Mouse (Mus musculus): Measurements from ENCODE around the gene Akt1s1. TPM values are rescaled to one million over a fixed set of nuclear protein-coding genes. Genes with fewer than 3 reads are reported as not detected.
A peak's percentile ranks its signal among the peaks of the same experiment; 100 is the strongest.
"Not testable (repeated sequence)": the region's sequence is repeated elsewhere in the genome, so short reads cannot be mapped to it uniquely, and the experiment has no call there.

Gene Akt1s1
- polyA plus RNA-seq, 1 experiment from 2014 or later = 53.9 TPM

DNA sequence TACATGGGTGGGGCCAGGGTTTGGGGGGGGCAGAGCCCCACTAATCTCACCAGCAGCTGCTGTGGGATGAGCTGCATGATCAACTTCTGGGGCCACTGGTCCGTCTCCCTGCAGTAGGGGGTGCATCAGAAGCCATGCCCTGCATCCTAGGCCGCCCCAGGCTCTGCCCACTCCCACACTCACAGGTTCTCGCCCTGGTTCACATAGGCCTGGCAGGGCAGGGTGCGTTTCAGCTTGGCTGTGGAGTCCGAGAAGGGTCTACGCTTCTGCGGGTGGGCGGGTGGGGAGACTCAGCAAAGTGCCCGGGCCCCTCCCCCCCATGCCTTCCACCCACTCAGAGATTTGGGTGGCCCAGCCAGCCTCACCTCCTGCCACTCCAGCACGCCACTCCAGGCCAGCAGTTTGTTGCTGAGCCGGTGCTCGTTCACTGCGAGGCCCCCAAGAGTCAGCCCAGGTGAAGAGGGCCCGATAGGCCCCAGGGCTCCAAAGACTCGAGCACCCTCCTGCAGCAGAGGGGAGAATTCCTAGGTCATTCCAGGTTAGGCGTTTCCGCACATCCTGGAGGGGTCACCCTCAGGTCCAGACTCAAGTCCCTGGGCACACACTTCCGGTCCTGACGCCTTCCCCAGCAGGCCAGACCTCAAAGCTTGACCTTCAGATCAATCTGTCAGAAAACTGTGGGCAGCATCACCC lies 18.4 kb downstream of the Akt1s1 start:
- peaks cover 49% of the 10 kb centered on the region for H3K4me1 ChIP-seq (ENCODE audit: control insufficient read depth, insufficient read depth, low read length)
- peaks cover 17% of the 10 kb centered on the region for H3K36me3 ChIP-seq (ENCODE audit: control insufficient read depth, insufficient read depth, low read length)
- no peaks in the 10 kb centered on the region for H3K9me3 ChIP-seq (replicated peaks; ENCODE audit: control insufficient read depth, low read length)
- H3K9ac ChIP-seq (ENCODE audit: low read depth, low read length) = peak overlapping the region; percentile 100
- H3K4me2 ChIP-seq = peak overlapping the region; percentile 82
- 69% methylated on average over 19 of the region's 19 CpGs for WGBS (ENCODE audit: insufficient replicate concordance)
- ATAC-seq (replicated peaks; ENCODE audit: insufficient number of reproducible peaks, low FRiP score, low TSS enrichment) = no peak
- peak overlapping the region; percentile 38 for H3K27ac ChIP-seq (ENCODE audit: low read depth, low read length)
- H3K27me3 ChIP-seq (ENCODE audit: control insufficient read depth, insufficient read depth, low read length) = no peaks in the 10 kb centered on the region
- H3K4me3 ChIP-seq (ENCODE audit: low read depth, low read length) = peak overlapping the region; percentile 97

DNA sequence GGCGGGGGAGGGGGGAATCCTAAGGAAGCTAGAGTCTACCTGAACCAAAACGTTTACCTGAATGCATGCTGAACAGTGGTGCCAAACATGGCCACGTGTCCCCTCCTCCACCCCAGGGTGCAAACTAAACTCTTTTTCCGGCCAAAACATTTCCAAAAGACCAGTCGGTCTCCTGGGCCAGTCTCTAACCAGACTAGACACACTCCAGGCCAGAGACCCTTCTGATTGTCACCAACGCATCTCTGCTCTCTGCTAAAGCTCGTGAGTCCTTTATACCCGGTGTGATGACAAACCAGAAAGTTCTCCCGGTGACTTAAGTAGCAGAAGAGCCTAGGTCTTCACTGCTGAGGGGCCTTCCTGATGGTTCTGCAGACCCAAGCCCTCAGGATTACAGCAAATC lies 19.0 kb downstream of the Akt1s1 start:
- Histone ChIP-seq H3K27ac (ENCODE audit: low read depth, low read length) (no peak overlapping the region), H3K4me1 (ENCODE audit: control insufficient read depth, insufficient read depth, low read length) (peaks cover 50% of the 10 kb centered on the region), H3K9ac (ENCODE audit: low read depth, low read length) (peak overlapping the region; percentile 100), H3K4me2 (peak overlapping the region; percentile 82), H3K4me3 (ENCODE audit: low read depth, low read length) (peak overlapping the region; percentile 97), H3K36me3 (ENCODE audit: control insufficient read depth, insufficient read depth, low read length) (peaks cover 16% of the 10 kb centered on the region), H3K9me3 (replicated peaks; ENCODE audit: control insufficient read depth, low read length) (no peaks in the 10 kb centered on the region), H3K27me3 (ENCODE audit: control insufficient read depth, insufficient read depth, low read length) (no peaks in the 10 kb centered on the region)
- ATAC-seq (replicated peaks; ENCODE audit: insufficient number of reproducible peaks, low FRiP score, low TSS enrichment) = no peak
- WGBS (ENCODE audit: insufficient replicate concordance) = 57% methylated on average over 9 of the region's 9 CpGs

DNA sequence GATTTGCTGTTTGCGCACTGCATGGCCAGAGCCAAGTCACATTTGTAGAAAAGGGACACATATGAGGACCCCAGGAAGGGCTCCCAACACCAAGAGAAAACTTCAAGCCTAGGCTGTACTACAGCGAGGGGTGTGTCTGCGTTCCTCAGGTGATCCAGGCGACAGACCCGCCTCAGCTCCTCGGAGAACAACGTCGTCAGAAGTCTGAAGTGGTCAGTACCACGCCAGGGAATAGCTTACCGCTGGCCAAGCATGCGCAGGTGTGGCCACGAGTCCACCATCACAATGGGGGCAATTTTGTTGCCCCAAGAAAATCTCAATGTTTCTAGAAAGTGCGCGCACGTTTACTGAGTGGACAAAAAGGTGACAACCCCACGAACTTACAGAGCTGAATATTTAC lies 19.7 kb downstream of the Akt1s1 start:
- peak overlapping the region; percentile 82 for H3K4me2 ChIP-seq
- ATAC-seq (replicated peaks; ENCODE audit: insufficient number of reproducible peaks, low FRiP score, low TSS enrichment) = no peak
- peaks cover 56% of the 10 kb centered on the region for H3K4me1 ChIP-seq (ENCODE audit: control insufficient read depth, insufficient read depth, low read length)
- 9% methylated on average over 16 of the region's 16 CpGs for WGBS (ENCODE audit: insufficient replicate concordance)
- H3K27me3 ChIP-seq (ENCODE audit: control insufficient read depth, insufficient read depth, low read length) = no peaks in the 10 kb centered on the region
- H3K4me3 ChIP-seq (ENCODE audit: low read depth, low read length) = peak overlapping the region; percentile 97
- no peaks in the 10 kb centered on the region for H3K9me3 ChIP-seq (replicated peaks; ENCODE audit: control insufficient read depth, low read length)
- H3K27ac ChIP-seq (ENCODE audit: low read depth, low read length) = peak overlapping the region; percentile 100; the same call in 1 of the 2 replicates
- peaks cover 12% of the 10 kb centered on the region for H3K36me3 ChIP-seq (ENCODE audit: control insufficient read depth, insufficient read depth, low read length)
- peak overlapping the region; percentile 100 for H3K9ac ChIP-seq (ENCODE audit: low read depth, low read length)

DNA sequence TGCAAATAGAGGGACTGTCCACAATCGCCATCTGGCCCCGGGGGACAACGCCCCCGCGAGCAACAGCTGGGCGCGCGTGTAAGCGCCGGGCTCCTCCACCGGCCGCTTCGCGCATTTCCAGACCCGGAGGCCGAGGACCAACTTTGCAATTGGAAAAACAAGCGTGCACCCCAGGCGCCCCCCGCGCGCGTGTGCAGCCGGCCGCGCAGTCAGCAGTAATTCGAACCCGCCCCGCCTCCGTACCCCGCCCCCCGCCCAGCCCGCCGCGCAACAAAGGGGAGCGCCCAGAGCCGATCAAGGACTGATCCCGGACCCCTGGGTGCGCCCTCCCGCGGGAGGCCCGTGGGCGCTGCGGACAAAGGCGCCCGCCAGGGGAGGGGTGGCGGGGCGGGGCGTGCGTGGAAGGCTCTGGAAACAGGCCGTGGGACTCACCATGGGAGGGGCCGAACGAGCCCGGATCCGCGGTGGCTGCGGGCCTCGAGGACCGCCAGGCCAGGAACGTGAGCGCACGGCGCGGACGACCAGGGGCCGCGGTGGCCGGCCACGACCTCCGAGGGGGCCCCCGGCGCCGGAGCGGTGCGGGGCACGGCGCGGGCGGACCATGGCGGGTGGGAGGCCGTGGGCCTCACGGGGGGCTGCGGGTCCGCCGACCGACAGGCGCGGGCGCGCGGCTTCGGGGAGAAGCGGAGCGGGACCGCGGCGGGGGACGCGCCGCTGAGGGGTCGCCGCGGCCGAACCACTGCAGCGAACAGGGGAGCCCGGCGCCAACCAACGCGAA lies 20.3 kb downstream of the Akt1s1 start:
- Histone ChIP-seq H3K36me3 (ENCODE audit: control insufficient read depth, insufficient read depth, low read length) (peaks cover 8% of the 10 kb centered on the region), H3K4me1 (ENCODE audit: control insufficient read depth, insufficient read depth, low read length) (peaks cover 57% of the 10 kb centered on the region), H3K9ac (ENCODE audit: low read depth, low read length) (peak overlapping the region; percentile 100), H3K9me3 (replicated peaks; ENCODE audit: control insufficient read depth, low read length) (no peaks in the 10 kb centered on the region), H3K4me2 (peak overlapping the region; percentile 82), H3K27me3 (ENCODE audit: control insufficient read depth, insufficient read depth, low read length) (no peaks in the 10 kb centered on the region), H3K27ac (ENCODE audit: low read depth, low read length) (peak overlapping the region; percentile 100), H3K4me3 (ENCODE audit: low read depth, low read length) (peak overlapping the region; percentile 97)
- ATAC-seq (replicated peaks; ENCODE audit: insufficient number of reproducible peaks, low FRiP score, low TSS enrichment) = peak; percentile 55
- under 1% methylated on average over 94 of the region's 108 CpGs for WGBS (ENCODE audit: insufficient replicate concordance)

DNA sequence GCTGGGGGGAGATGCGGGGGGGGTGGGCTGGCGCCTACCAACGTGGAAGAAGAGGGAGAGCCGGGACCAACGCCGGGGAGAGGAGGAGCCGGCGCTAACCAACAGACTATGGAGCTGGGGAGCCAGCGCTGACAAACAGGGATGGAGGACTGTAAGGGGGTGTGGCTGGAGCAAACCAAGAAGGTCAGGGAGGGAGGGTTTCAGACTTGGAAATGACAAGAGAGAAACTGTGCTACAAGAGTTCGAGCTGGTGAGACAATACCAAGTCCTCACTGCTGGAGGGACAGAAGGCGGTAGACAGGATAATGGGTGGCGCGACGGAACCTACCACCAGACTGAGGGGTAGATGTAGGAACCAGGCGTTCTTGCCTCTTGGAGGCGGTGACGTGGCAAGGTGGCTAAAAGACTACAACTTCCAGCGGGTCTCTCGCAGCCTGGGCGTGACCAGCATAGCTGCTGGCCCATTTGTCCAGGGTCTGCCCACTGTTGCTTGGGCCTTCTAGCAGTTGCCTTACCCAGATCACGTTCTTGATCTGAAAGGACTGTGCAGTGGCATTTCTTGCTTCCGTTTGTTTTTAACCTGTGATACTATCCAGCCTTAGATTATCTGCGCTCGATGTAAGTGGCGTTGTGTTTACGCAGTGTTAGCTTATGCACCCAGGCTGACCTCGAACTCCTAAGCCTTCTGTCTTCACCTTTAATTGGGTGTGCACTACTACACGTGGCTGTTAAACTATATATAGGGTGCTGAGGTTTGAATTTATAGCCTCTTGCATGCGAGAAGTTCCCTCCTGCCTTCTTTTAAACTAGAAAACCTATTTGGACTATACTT lies 21.1 kb downstream of the Akt1s1 start, which contains the start of gene Ptov1:
Gene Ptov1, minus strand, starts transcription at position 92 of the 832 bp plus-strand sequence.
- H3K4me3 ChIP-seq (ENCODE audit: low read depth, low read length) = peak within 1 kb of the TSS; percentile 97
- H3K27me3 ChIP-seq (ENCODE audit: control insufficient read depth, insufficient read depth, low read length) = no peaks in the 10 kb centered on the region
- peaks cover 51% of the 10 kb centered on the region for H3K4me1 ChIP-seq (ENCODE audit: control insufficient read depth, insufficient read depth, low read length)
- H3K9ac ChIP-seq (ENCODE audit: low read depth, low read length) = peak within 1 kb of the TSS; percentile 100
- ATAC-seq (replicated peaks; ENCODE audit: insufficient number of reproducible peaks, low FRiP score, low TSS enrichment) = peak; percentile 87
- no peaks in the 10 kb centered on the region for H3K9me3 ChIP-seq (replicated peaks; ENCODE audit: control insufficient read depth, low read length)
- WGBS (ENCODE audit: insufficient replicate concordance) = 7% methylated on average over 29 of the region's 29 CpGs
- H3K27ac ChIP-seq (ENCODE audit: low read depth, low read length) = peak within 1 kb of the TSS; percentile 100
- peaks cover 3% of the 10 kb centered on the region; the same call in 1 of the 2 replicates for H3K36me3 ChIP-seq (ENCODE audit: control insufficient read depth, insufficient read depth, low read length)
- H3K4me2 ChIP-seq = peak within 1 kb of the TSS; percentile 82

DNA sequence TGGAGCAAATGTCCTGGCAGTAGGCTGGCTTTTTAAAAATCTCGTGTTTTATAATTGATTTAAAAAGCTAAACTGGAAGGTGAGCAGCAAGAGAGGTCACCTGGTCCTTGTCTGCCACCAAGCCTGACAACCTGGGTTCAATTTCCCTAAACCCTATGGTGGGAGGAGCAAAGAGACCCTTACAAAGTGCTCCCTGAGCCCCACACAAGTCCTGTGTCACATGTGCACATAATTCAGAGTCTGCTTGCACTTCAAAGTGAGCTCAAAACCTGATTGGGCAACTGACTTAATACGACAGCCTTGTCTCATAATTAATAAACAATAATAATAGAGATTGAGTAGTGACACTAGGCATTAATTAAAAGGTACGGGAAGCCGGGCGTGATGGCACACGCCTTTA lies 21.8 kb downstream of the Akt1s1 start:
- Histone ChIP-seq H3K27me3 (ENCODE audit: control insufficient read depth, insufficient read depth, low read length) (no peaks in the 10 kb centered on the region), H3K4me3 (ENCODE audit: low read depth, low read length) (peak overlapping the region; percentile 97), H3K4me2 (peak overlapping the region; percentile 82), H3K36me3 (ENCODE audit: control insufficient read depth, insufficient read depth, low read length) (no peaks in the 10 kb centered on the region), H3K4me1 (ENCODE audit: control insufficient read depth, insufficient read depth, low read length) (peaks cover 44% of the 10 kb centered on the region), H3K27ac (ENCODE audit: low read depth, low read length) (peak overlapping the region; percentile 100), H3K9me3 (replicated peaks; ENCODE audit: control insufficient read depth, low read length) (no peaks in the 10 kb centered on the region), H3K9ac (ENCODE audit: low read depth, low read length) (peak overlapping the region; percentile 100)
- 82% methylated on average over 6 of the region's 6 CpGs for WGBS (ENCODE audit: insufficient replicate concordance)
- no peak for ATAC-seq (replicated peaks; ENCODE audit: insufficient number of reproducible peaks, low FRiP score, low TSS enrichment)

DNA sequence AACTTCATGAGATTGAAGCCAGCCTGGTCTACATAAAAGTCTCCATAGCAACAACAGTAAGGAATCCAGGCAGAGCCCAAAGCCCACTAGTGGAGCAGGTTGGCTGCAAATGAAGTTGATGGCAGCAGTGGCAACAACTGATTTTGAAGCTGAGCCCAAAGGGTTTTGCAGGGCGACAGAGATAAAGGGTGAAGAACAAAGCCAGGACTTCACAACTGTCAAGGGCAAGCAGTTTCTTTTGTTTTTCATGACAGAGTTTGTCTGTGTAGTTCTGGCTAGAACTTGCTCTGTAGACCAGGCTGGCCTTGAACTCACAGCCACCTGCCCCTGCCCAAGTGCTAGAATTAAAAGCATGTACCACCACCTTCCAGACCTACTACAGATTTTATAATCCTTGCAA lies 22.4 kb downstream of the Akt1s1 start:
- H3K9ac ChIP-seq (ENCODE audit: low read depth, low read length) = no peak overlapping the region
- no peak overlapping the region for H3K4me2 ChIP-seq
- H3K9me3 ChIP-seq (replicated peaks; ENCODE audit: control insufficient read depth, low read length) = no peaks in the 10 kb centered on the region
- no peaks in the 10 kb centered on the region for H3K27me3 ChIP-seq (ENCODE audit: control insufficient read depth, insufficient read depth, low read length)
- WGBS (ENCODE audit: insufficient replicate concordance) = 81% methylated on average over 1 of the region's 1 CpGs
- no peak overlapping the region for H3K4me3 ChIP-seq (ENCODE audit: low read depth, low read length)
- no peak overlapping the region for H3K27ac ChIP-seq (ENCODE audit: low read depth, low read length)
- H3K36me3 ChIP-seq (ENCODE audit: control insufficient read depth, insufficient read depth, low read length) = no peaks in the 10 kb centered on the region
- H3K4me1 ChIP-seq (ENCODE audit: control insufficient read depth, insufficient read depth, low read length) = peaks cover 38% of the 10 kb centered on the region
- ATAC-seq (replicated peaks; ENCODE audit: insufficient number of reproducible peaks, low FRiP score, low TSS enrichment) = no peak

DNA sequence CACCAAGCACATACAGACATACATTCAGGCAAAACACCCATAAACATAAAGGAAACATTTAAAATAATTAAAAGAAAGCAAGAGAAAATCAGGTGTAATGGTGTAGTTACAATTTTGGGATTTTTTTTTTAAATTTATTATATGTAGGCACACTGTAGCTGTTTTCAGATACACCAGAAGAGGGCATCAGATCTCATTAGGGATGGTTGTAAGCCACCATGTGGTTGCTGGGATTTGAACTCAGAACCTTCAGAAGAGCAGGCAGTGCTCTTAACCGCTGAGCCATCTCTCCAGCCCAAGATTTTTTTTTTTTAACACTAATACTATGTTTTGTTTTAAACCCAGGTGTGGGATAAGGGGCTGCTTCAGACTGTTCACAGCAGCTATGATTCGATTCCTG lies 23.0 kb downstream of the Akt1s1 start:
- H3K4me2 ChIP-seq; ATAC-seq (replicated peaks; ENCODE audit: insufficient number of reproducible peaks, low FRiP score, low TSS enrichment); H3K36me3 ChIP-seq (ENCODE audit: control insufficient read depth, insufficient read depth, low read length); H3K27me3 ChIP-seq (ENCODE audit: control insufficient read depth, insufficient read depth, low read length); H3K27ac ChIP-seq (ENCODE audit: low read depth, low read length); H3K9me3 ChIP-seq (replicated peaks; ENCODE audit: control insufficient read depth, low read length); H3K4me3 ChIP-seq (ENCODE audit: low read depth, low read length); H3K9ac ChIP-seq (ENCODE audit: low read depth, low read length): not testable (repeated sequence)
- 88% methylated on average over 2 of the region's 2 CpGs for WGBS (ENCODE audit: insufficient replicate concordance)
- peaks cover 32% of the 10 kb centered on the region for H3K4me1 ChIP-seq (ENCODE audit: control insufficient read depth, insufficient read depth, low read length)

Measured in heart, embryonic 11.5 days (tissue).